Mouse (Mus musculus) lung, embryonic 14.5 days (tissue): ENCODE data around the gene Cherp. TPM values are rescaled to one million over a fixed set of nuclear protein-coding genes. Genes with fewer than 3 reads are reported as not detected.

Experiments
- ATAC-seq: fragments of 200-750 bp; cut with Nextera tagmentation; 2 replicates; pipeline ENCODE4 v1.8.0; 2017; ENCODE audit warnings: mild to moderate bottlenecking, moderate TSS enrichment, moderate library complexity; ENCODE audit not compliant: insufficient read depth
- DNase-seq: peaks from one replicate; pipeline ENCODE4 v3.0.0-alpha.2; 2015
- H3K27ac ChIP-seq: fragments of 300-500 bp; sonication (generic); 2 replicates; pipeline ENCODE4 v1.5.1; 2014; ENCODE audit warnings: low read depth, mild to moderate bottlenecking, moderate library complexity
- H3K27me3 ChIP-seq: fragments of 300-500 bp; sonication (generic); 2 replicates; pipeline ENCODE4 v1.6.1; 2014; ENCODE audit warnings: low read length, control low read depth; ENCODE audit not compliant: insufficient read depth
- H3K36me3 ChIP-seq: fragments of 300-500 bp; sonication (generic); 2 replicates; pipeline ENCODE4 v1.6.1; 2014; ENCODE audit warnings: control low read depth; ENCODE audit not compliant: insufficient read depth
- H3K4me1 ChIP-seq: fragments of 300-500 bp; sonication (generic); 2 replicates; pipeline ENCODE4 v1.6.1; 2014; ENCODE audit warnings: antibody characterized with exemption, control low read depth; ENCODE audit not compliant: insufficient read depth
- H3K4me2 ChIP-seq: fragments of 300-500 bp; sonication (generic); 2 replicates; pipeline ENCODE4 v1.6.1; 2014; ENCODE audit warnings: mild to moderate bottlenecking
- H3K4me3 ChIP-seq: fragments of 300-500 bp; sonication (generic); 2 replicates; pipeline ENCODE4 v1.5.1; 2014; ENCODE audit warnings: low read depth, low read length
- H3K9ac ChIP-seq: fragments of 300-500 bp; sonication (generic); 2 replicates; pipeline ENCODE4 v1.6.1; 2014
- H3K9me3 ChIP-seq: fragments of 300-500 bp; sonication (generic); 2 replicates; pipeline ENCODE4 v1.6.1; 2016; ENCODE audit warnings: low read depth, low read length, control low read depth
- CTCF ChIP-seq: IDR thresholded peaks from 2 replicates; pipeline ENCODE4 v1.5.1; 2016; ENCODE audit warnings: antibody characterized with exemption, low read depth
- WGBS: fragments of 180-500 bp; shearing (Covaris S2); extraction: QIAGEN DNeasy Blood & Tissue Kit; methylation state at CpG from one replicate; pipeline ENCODE4 v1.1.7; 2014; 5-methylcytosine and 5-hydroxymethylcytosine counted together
- microRNA-seq: library from miRNA; unstranded; fragments of <30 nt; microRNA quantifications from one replicate; pipeline ENCODE4, GENCODE M21; 2016; ENCODE audit warnings: borderline number of aligned reads
- polyA plus RNA-seq: library from polyadenylated mRNA; unstranded; fragments of >200 nt; fragmentation: Nextera tagmentation; extraction: Ambion mirVana; gene quantifications from 2 replicates; pipeline ENCODE4 v1.2.1, GENCODE M21; 2014

Cherp gene
- polyA plus RNA-seq, 1 experiment from 2014 or later = 80.2 TPM

DNA sequence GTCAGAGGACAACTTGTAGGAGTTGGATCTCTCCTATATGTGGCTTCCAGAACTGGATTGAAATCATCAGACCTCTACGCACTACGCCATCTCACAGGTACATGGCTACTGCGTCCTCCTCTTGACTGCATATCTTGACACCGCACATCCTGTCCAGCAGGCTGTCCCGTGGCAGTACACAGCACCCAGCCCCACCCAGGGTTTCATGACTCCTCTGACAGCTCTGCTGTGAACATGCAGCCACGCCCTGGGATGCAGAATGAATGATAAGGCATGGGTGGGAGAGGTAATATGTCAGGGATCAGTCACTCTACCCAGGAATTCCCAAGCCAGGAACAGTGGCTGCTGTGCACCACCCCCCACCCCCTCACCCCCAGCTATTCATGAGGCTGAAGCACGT, 61.2 kb downstream of the Cherp start:
- no peak for TF ChIP-seq CTCF
- WGBS = 86% methylated on average over 7 of the region's 7 CpGs
- Histone ChIP-seq H3K4me1 (no peaks in the 10 kb centered on the region; the same call in 1 of the 2 replicates), H3K27me3 (no peaks in the 10 kb centered on the region), H3K27ac (no peak overlapping the region), H3K4me3 (no peak overlapping the region), H3K9ac (no peak overlapping the region), H3K9me3 (no peaks in the 10 kb centered on the region), H3K36me3 (peaks cover 10% of the 10 kb centered on the region), H3K4me2 (no peak overlapping the region)
- DNase-seq (no peak), ATAC-seq (peak; percentile 58)

Small RNA genes lying within 50 kb of the gene (microRNA-seq; reads per million reads assigned to microRNA genes)
- 1.4 reads per million for gene Mir7068

Other genes starting within 250 kb of the Cherp start
- 102 and 104 TPM in 2 replicates for gene Ap1m1, start 235.2 kb downstream of the Cherp start, polyA plus RNA-seq
- gene Gm10282, start 170.0 kb downstream of the Cherp start, polyA plus RNA-seq = 38.2 TPM in 2 replicates
- 14.3 and 15.2 TPM in 2 replicates for gene Klf2, start 156.2 kb downstream of the Cherp start, polyA plus RNA-seq
- 68.6 and 69.4 TPM in 2 replicates for gene Eps15l1, start 53.8 kb downstream of the Cherp start, polyA plus RNA-seq
- 1.0 and 1.9 TPM in 2 replicates for gene Calr3, start 31.4 kb downstream of the Cherp start, polyA plus RNA-seq
- 13.6 and 17.2 TPM in 2 replicates for gene 1700030K09Rik, start 31.3 kb downstream of the Cherp start, polyA plus RNA-seq
- 21.5 and 24.4 TPM in 2 replicates for gene Slc35e1, start 17.4 kb upstream of the Cherp start, polyA plus RNA-seq
- 16.7 and 17.5 TPM in 2 replicates for gene Med26, start 73.0 kb upstream of the Cherp start, polyA plus RNA-seq
- gene Smim7, start 95.9 kb upstream of the Cherp start, polyA plus RNA-seq = 121 and 130 TPM in 2 replicates
- 12.7 and 18.3 TPM in 2 replicates for gene Tmem38a, start 96.8 kb upstream of the Cherp start, polyA plus RNA-seq
- gene Nwd1, start 171.5 kb upstream of the Cherp start, polyA plus RNA-seq = 0.03 TPM in 1 of 2 replicates, not detected in the other
- 172 and 179 TPM in 2 replicates for gene Sin3b, start 248.1 kb upstream of the Cherp start, polyA plus RNA-seq